In the genomic region with DNA sequence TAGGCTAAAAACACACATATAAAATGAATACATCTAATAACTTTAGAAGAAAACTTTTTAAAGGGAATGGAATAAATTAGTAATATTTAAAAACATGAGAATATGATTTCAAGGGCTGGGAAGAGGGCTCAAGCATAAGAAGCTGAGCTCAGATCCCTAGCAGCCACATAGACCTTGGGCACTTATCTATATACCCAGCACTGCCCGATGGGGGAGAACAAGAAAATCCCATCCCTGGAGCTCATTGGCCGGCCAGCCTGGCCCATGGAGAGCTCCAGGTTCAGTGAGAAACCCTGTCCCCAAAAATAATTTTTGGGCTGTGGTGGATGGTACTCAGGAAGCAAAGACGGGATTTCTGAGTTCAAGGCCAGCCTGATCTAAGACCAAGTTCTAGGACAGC, we compare ENCODE assay signal across 25 mouse cellular contexts. TPM values are rescaled to one million over a fixed set of nuclear protein-coding genes. Genes with fewer than 3 reads are reported as not detected.
DNase-seq lines count a peak whose midpoint lies in the region; ATAC-seq lines count a peak whose summit lies in the region.
"Had no signal": no experiment of that assay in that cellular context is flagged by ENCODE, and none has a peak within 500 bp of the region (broad histone marks: within the 10 kb centered on the region; RNA-seq: fewer than 3 reads in every experiment).

No protein-coding gene starts in this region.

- H3K27me3 ChIP-seq in liver, embryonic 13.5 days: no peaks in the 10 kb centered on the region
- H3K27me3 ChIP-seq in liver, embryonic 16.5 days (ENCODE audit: control insufficient read depth, insufficient read depth, low read depth, low read length): no peaks in the 10 kb centered on the region
- H3K27me3 ChIP-seq: CH12.LX; heart, embryonic 12.5 days; heart, embryonic 15.5 days had no signal

- intact Hi-C loops in heart, postnatal 10 days (cut with DNase I): no loop called here

- peak; percentile 59 for ATAC-seq in liver, embryonic 13.5 days (ENCODE audit: low read depth)
- ATAC-seq in liver, embryonic 16.5 days (ENCODE audit: low read depth): peak; percentile 44; the same call in 1 of the 2 replicates
- ATAC-seq: forebrain, embryonic 14.5 days; forebrain, postnatal 0 days; hindbrain, postnatal 0 days had no signal

- WGBS in liver, embryonic 13.5 days (ENCODE audit: insufficient replicate concordance): 19% methylated on average over 3 of the region's 3 CpGs
- WGBS in liver, embryonic 16.5 days (ENCODE audit: insufficient replicate concordance): 31% methylated on average over 3 of the region's 3 CpGs

- 0 out of 2 replicates have a peak, but pooled peaks cover 3% of the 10 kb centered on the region for H3K36me3 ChIP-seq in liver, embryonic 13.5 days
- H3K36me3 ChIP-seq in liver, embryonic 16.5 days (ENCODE audit: control insufficient read depth, insufficient read depth): no peaks in the 10 kb centered on the region
- H3K36me3 ChIP-seq: heart, embryonic 12.5 days; heart, embryonic 15.5 days had no signal

- no peaks in the 10 kb centered on the region for H3K9me3 ChIP-seq in liver, embryonic 13.5 days (replicated peaks)
- H3K9me3 ChIP-seq in liver, embryonic 16.5 days (replicated peaks; ENCODE audit: control insufficient read depth, low read length): no peaks in the 10 kb centered on the region
- H3K9me3 ChIP-seq: G1E; heart, embryonic 12.5 days; heart, embryonic 15.5 days had no signal

- H3K4me2 ChIP-seq in liver, embryonic 13.5 days: peak overlapping the region; percentile 59
- H3K4me2 ChIP-seq in liver, embryonic 16.5 days (ENCODE audit: low read depth, low read length): no peak overlapping the region
- H3K4me2 ChIP-seq: heart, embryonic 12.5 days; heart, embryonic 15.5 days; hindbrain, embryonic 14.5 days had no signal

- no peak overlapping the region for H3K4me3 ChIP-seq in liver, embryonic 13.5 days (replicated peaks)
- no peak overlapping the region for H3K4me3 ChIP-seq in liver, embryonic 16.5 days (ENCODE audit: low read depth, low read length)
- H3K4me3 ChIP-seq: gastrocnemius, adult 2 months; heart, embryonic 12.5 days; heart, embryonic 15.5 days had no signal

- H3K27ac ChIP-seq in liver, embryonic 13.5 days: peak overlapping the region; percentile 83
- peak overlapping the region; percentile 39 for H3K27ac ChIP-seq in liver, embryonic 16.5 days (ENCODE audit: low read length)
- H3K27ac ChIP-seq: gastrocnemius, adult 2 months; heart, embryonic 15.5 days; hindbrain, embryonic 14.5 days; hindbrain, postnatal 0 days had no signal

- peak overlapping the region; percentile 14; the same call in 1 of the 2 replicates for H3K9ac ChIP-seq in liver, embryonic 13.5 days
- H3K9ac ChIP-seq in liver, embryonic 16.5 days (ENCODE audit: low read depth, low read length): no peak overlapping the region
- H3K9ac ChIP-seq: forebrain, postnatal 0 days; heart, embryonic 12.5 days; heart, embryonic 15.5 days; hindbrain, embryonic 14.5 days had no signal

- H3K4me1 ChIP-seq in liver, embryonic 13.5 days (replicated peaks): peaks cover 62% of the 10 kb centered on the region
- H3K4me1 ChIP-seq in liver, embryonic 16.5 days (ENCODE audit: control insufficient read depth, low read depth, low read length): peaks cover 35% of the 10 kb centered on the region

- peak; percentile 24 for DNase-seq in heart, adult 11 months
- no peak for DNase-seq in heart, postnatal 10 days
- peak; percentile 49 for DNase-seq in liver
- DNase-seq in liver, embryonic 13.5 days: peak; percentile 39
- no peak for DNase-seq in kidney, postnatal 25 days
- no peak for DNase-seq in ovary, postnatal 10 days (ENCODE audit: low spot score)
- no peak for DNase-seq in cerebellum, adult 18-20 months
- DNase-seq: adrenal gland, adult 2 months; adrenal gland, postnatal 14 days; cerebellum, adult 11-12 months; cerebellum, adult 9-10 months; cerebellum, postnatal 14 days; forebrain, postnatal 0 days; gastrocnemius, adult 2 months; gastrocnemius, postnatal 14 days; heart, postnatal 14 days; heart, postnatal 4 days had no signal

RNA-seq across cellular contexts. Expression of gene Ncor1, which starts 7.5 kb away (rescaled TPM):
- 100 to 1,000 TPM; 137 to 148 TPM for total RNA-seq in heart, postnatal 10 days (2021)
- polyA plus RNA-seq in liver, embryonic 13.5 days (2015; fragmentation: Nextera tagmentation; extraction: Ambion mirVana): 76.6 and 79.2 TPM in 2 replicates
- polyA plus RNA-seq in liver, embryonic 16.5 days (2015; fragmentation: Nextera tagmentation; extraction: Ambion mirVana): 18.4 and 22.7 TPM in 2 replicates

RNA-seq across cellular contexts. Expression of gene Pigl, which starts 7.6 kb away (rescaled TPM):
- total RNA-seq in heart, postnatal 10 days (2021): 1 to 10 TPM; 2.7 to 3.6 TPM
- polyA plus RNA-seq in liver, embryonic 13.5 days (2015; fragmentation: Nextera tagmentation; extraction: Ambion mirVana): 5.4 and 6.2 TPM in 2 replicates
- polyA plus RNA-seq in liver, embryonic 16.5 days (2015; fragmentation: Nextera tagmentation; extraction: Ambion mirVana): 3.0 and 3.5 TPM in 2 replicates

Comparison
In these comparisons a context has a peak if more than half of its experiments do, and no peak if none do; other contexts are left out.
1. DNase-seq: peak in heart, adult 11 months (single experiment), liver (single experiment) and liver, embryonic 13.5 days (single experiment); none in heart, postnatal 10 days (0 of 2), kidney, postnatal 25 days (0 of 2), ovary, postnatal 10 days (single experiment) and cerebellum, adult 18-20 months (0 of 2).